Mouse (Mus musculus): ENCODE results near the gene Slc35f2.
A peak's percentile ranks its signal among the peaks of the same experiment; 100 is the strongest.

Gene Slc35f2

GRCm38 (mm10) chr9:53771344-53772021 lies at the start of gene Slc35f2:
Slc35f2 (plus strand) TSS chr9:53771538.
- peak; percentile 56 to 57 for DNase-seq

GRCm38 (mm10) chr9:53740829-53741404 lies 30.4 kb upstream of the Slc35f2 start:
- no peak for DNase-seq

GRCm38 (mm10) chr9:53750411-53750810 lies 20.9 kb upstream of the Slc35f2 start:
- DNase-seq: no peak

GRCm38 (mm10) chr9:53750899-53751298 lies 20.4 kb upstream of the Slc35f2 start:
- peak in 1 of 2 experiments; percentile 15 for DNase-seq

- no peak for DNase-seq
Measured at GRCm38 (mm10) chr9:53754801-53755200, 16.5 kb upstream of the Slc35f2 start.

GRCm38 (mm10) chr9:53758142-53758541 lies 13.2 kb upstream of the Slc35f2 start:
- DNase-seq: no peak

- no peak for DNase-seq
Measured at GRCm38 (mm10) chr9:53764697-53765096, 6.6 kb upstream of the Slc35f2 start.

- no peak for DNase-seq
Measured at GRCm38 (mm10) chr9:53768486-53768885, 2.9 kb upstream of the Slc35f2 start.

- peak; percentile 6 to 11 for DNase-seq
Measured at GRCm38 (mm10) chr9:53770771-53771343, 481 bp upstream of the Slc35f2 start.

- DNase-seq: peak; percentile 82 to 86
Measured at GRCm38 (mm10) chr9:53772121-53772561, 803 bp downstream of the Slc35f2 start.

- DNase-seq: no peak
Measured at GRCm38 (mm10) chr9:53775511-53775910, 4.2 kb downstream of the Slc35f2 start.

GRCm38 (mm10) chr9:53786561-53787407 lies 15.4 kb downstream of the Slc35f2 start:
- no peak for DNase-seq

- no peak for DNase-seq
Measured at GRCm38 (mm10) chr9:53793830-53794330, 22.5 kb downstream of the Slc35f2 start.

GRCm38 (mm10) chr9:53794490-53794889 lies 23.2 kb downstream of the Slc35f2 start:
- DNase-seq: no peak

GRCm38 (mm10) chr9:53795351-53795750 lies 24.0 kb downstream of the Slc35f2 start:
- no peak for DNase-seq

- DNase-seq: no peak
Measured at GRCm38 (mm10) chr9:53796386-53796785, 25.0 kb downstream of the Slc35f2 start.

- DNase-seq: no peak
Measured at GRCm38 (mm10) chr9:53797141-53797540, 25.8 kb downstream of the Slc35f2 start.

- no peak for DNase-seq
Measured at GRCm38 (mm10) chr9:53802921-53803320, 31.6 kb downstream of the Slc35f2 start.

GRCm38 (mm10) chr9:53806496-53807086 lies 35.3 kb downstream of the Slc35f2 start:
- no peak for DNase-seq

- no peak for DNase-seq
Measured at GRCm38 (mm10) chr9:53813418-53813817, 42.1 kb downstream of the Slc35f2 start.

GRCm38 (mm10) chr9:53818760-53819159 lies 47.4 kb downstream of the Slc35f2 start:
- DNase-seq: peak; percentile 80 to 82

GRCm38 (mm10) chr9:53825318-53825717 lies 54.0 kb downstream of the Slc35f2 start:
- DNase-seq: peak; percentile 57 to 70

Data from cerebellum, postnatal 10 days (tissue).